ENCODE assay signal across 27 mouse cellular contexts in the genomic region with DNA sequence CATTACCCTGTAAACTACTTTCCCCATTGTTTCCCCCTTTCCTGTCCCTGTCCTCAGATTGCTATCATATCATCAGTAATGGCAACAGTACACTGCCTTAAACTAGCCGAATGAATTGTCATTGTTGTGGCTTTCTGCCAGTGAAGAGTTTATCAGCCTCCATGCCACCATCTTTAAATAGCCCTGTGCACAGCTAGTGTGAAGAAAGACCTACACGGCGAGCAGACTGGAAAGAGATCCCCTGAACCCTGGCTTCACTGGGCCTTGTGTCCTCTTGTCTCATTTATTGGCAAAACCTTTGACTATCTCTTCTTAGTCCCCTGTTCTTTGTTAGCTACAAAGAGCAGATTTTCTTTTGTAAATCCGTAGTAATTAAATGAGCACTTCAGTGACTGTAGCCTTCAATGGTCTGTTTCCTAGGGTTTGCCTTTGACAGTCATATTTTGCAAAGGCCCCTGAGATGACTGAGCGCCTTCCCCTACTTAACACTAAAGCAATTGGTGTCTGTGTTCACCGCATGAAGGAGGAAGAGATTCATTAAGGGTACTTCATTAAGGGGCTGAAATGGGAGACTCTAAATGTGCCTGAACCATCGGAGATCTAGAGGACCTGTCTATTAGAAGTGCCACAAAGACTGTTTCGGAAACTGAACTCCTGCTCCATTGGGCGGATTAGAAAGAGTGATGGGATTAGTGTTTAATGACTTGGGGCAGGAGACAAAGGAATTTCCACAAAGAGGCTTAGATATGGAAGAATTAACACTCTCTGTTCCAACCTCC.
DNase-seq lines count a peak whose midpoint lies in the region; ATAC-seq and TF ChIP-seq lines count a peak whose summit lies in the region.
"Had no signal": no experiment of that assay in that cellular context is flagged by ENCODE, and none has a peak within 500 bp of the region (broad histone marks: within the 10 kb centered on the region; RNA-seq: fewer than 3 reads in every experiment).

No protein-coding gene starts in this region.

- H3K27me3 ChIP-seq in forebrain, embryonic 12.5 days = peaks cover 61% of the 10 kb centered on the region
- no peaks in the 10 kb centered on the region for H3K27me3 ChIP-seq in forebrain, postnatal 0 days (ENCODE audit: insufficient read depth, low read length)
- H3K27me3 ChIP-seq in midbrain, embryonic 12.5 days = peaks cover 49% of the 10 kb centered on the region
- H3K27me3 ChIP-seq: hindbrain, embryonic 13.5 days; limb, embryonic 12.5 days; liver, embryonic 15.5 days; neural tube, embryonic 13.5 days had no signal

- H3K4me2 ChIP-seq in forebrain, embryonic 12.5 days = no peak overlapping the region
- H3K4me2 ChIP-seq in forebrain, postnatal 0 days (ENCODE audit: low read depth) = no peak overlapping the region
- no peak overlapping the region for H3K4me2 ChIP-seq in midbrain, embryonic 12.5 days (replicated peaks)
- H3K4me2 ChIP-seq: embryonic facial prominence, embryonic 12.5 days; heart, embryonic 11.5 days; hindbrain, embryonic 13.5 days; limb, embryonic 12.5 days; liver, embryonic 15.5 days; lung, embryonic 14.5 days; neural tube, embryonic 13.5 days had no signal

- no peak overlapping the region for H3K27ac ChIP-seq in forebrain, embryonic 12.5 days
- no peak overlapping the region for H3K27ac ChIP-seq in forebrain, postnatal 0 days (ENCODE audit: low read depth, low read length)
- no peak overlapping the region for H3K27ac ChIP-seq in midbrain, embryonic 12.5 days (replicated peaks)
- H3K27ac ChIP-seq: embryonic facial prominence, embryonic 12.5 days; hindbrain, embryonic 13.5 days; limb, embryonic 12.5 days; liver, embryonic 15.5 days; neural tube, embryonic 13.5 days had no signal

- intact Hi-C loops in left cerebral cortex, postnatal 4 days (cut with DNase I) = no loop called here

- H3K36me3 ChIP-seq in forebrain, embryonic 12.5 days (replicated peaks) = no peaks in the 10 kb centered on the region
- H3K36me3 ChIP-seq in forebrain, postnatal 0 days (ENCODE audit: insufficient read depth) = no peaks in the 10 kb centered on the region
- H3K36me3 ChIP-seq in midbrain, embryonic 12.5 days = no peaks in the 10 kb centered on the region
- H3K36me3 ChIP-seq: embryonic facial prominence, embryonic 12.5 days; G1E; hindbrain, embryonic 13.5 days; limb, embryonic 12.5 days; liver, embryonic 15.5 days; neural tube, embryonic 13.5 days had no signal

- H3K4me3 ChIP-seq in forebrain, embryonic 12.5 days (replicated peaks) = no peak overlapping the region
- no peak overlapping the region for H3K4me3 ChIP-seq in forebrain, postnatal 0 days (ENCODE audit: low read depth, low read length)
- H3K4me3 ChIP-seq in midbrain, embryonic 12.5 days = no peak overlapping the region
- H3K4me3 ChIP-seq: embryonic facial prominence, embryonic 12.5 days; hindbrain, embryonic 13.5 days; limb, embryonic 12.5 days; liver, embryonic 15.5 days; neural tube, embryonic 13.5 days had no signal

- no peaks in the 10 kb centered on the region for H3K9me3 ChIP-seq in forebrain, embryonic 12.5 days
- H3K9me3 ChIP-seq in forebrain, postnatal 0 days (ENCODE audit: low read length) = no peaks in the 10 kb centered on the region
- H3K9me3 ChIP-seq in midbrain, embryonic 12.5 days = no peaks in the 10 kb centered on the region
- H3K9me3 ChIP-seq: embryonic facial prominence, embryonic 12.5 days; G1E; hindbrain, embryonic 13.5 days; limb, embryonic 12.5 days; liver, embryonic 15.5 days; neural tube, embryonic 13.5 days had no signal

- WGBS in forebrain, embryonic 12.5 days = 7% methylated on average over 9 of the region's 9 CpGs
- 21% methylated on average over 9 of the region's 9 CpGs for WGBS in forebrain, postnatal 0 days
- WGBS in midbrain, embryonic 12.5 days = 9% methylated on average over 9 of the region's 9 CpGs

- H3K4me1 ChIP-seq in forebrain, embryonic 12.5 days = peaks cover 18% of the 10 kb centered on the region
- H3K4me1 ChIP-seq in forebrain, postnatal 0 days (ENCODE audit: insufficient read depth) = no peaks in the 10 kb centered on the region
- H3K4me1 ChIP-seq in midbrain, embryonic 12.5 days = peaks cover 16% of the 10 kb centered on the region
- H3K4me1 ChIP-seq: embryonic facial prominence, embryonic 12.5 days; hindbrain, embryonic 13.5 days; liver, embryonic 15.5 days; neural tube, embryonic 13.5 days had no signal

- TF ChIP-seq CTCF in forebrain, postnatal 0 days (IDR thresholded peaks at IDR 0.05; ENCODE audit: low read depth) = no peak

- H3K9ac ChIP-seq in forebrain, embryonic 12.5 days = no peak overlapping the region
- no peak overlapping the region for H3K9ac ChIP-seq in forebrain, postnatal 0 days
- H3K9ac ChIP-seq in midbrain, embryonic 12.5 days (replicated peaks) = no peak overlapping the region
- H3K9ac ChIP-seq: embryonic facial prominence, embryonic 12.5 days; hindbrain, embryonic 13.5 days; limb, embryonic 12.5 days; liver, embryonic 15.5 days; lung, embryonic 14.5 days; neural tube, embryonic 13.5 days had no signal

- DNase-seq in forebrain, postnatal 0 days = no peak
- DNase-seq in embryo, embryonic 9.5 days (ENCODE audit: extremely low spot score) = peak; percentile 27
- DNase-seq in retina, embryonic 14.5 days (ENCODE audit: low spot score) = peak; percentile 49
- no peak for DNase-seq in cerebellum, postnatal 14 days
- DNase-seq in gastrocnemius, adult 8-10 months (ENCODE audit: low spot score in 2 of 2) = no peak
- no peak for DNase-seq in left cerebral cortex, postnatal 4 days
- DNase-seq: adrenal gland, adult 8-10 months; cerebellum, adult 8-10 months; cerebellum, postnatal 36 days; gastrocnemius, postnatal 10 days; heart, postnatal 36 days; kidney, adult 9 months; kidney, postnatal 10 days; lung, postnatal 14 days; right cerebral cortex, postnatal 14 days; thymus, postnatal 14 days had no signal

- peak; percentile 63; the same call in 1 of the 2 replicates for ATAC-seq in forebrain, embryonic 12.5 days (ENCODE audit: low FRiP score)
- no peak for ATAC-seq in forebrain, postnatal 0 days
- peak; percentile 82 for ATAC-seq in midbrain, embryonic 12.5 days (ENCODE audit: low FRiP score, low read depth)
- ATAC-seq: intestine, postnatal 0 days had no signal

Comparison
In these comparisons a context has a peak if more than half of its experiments do, and no peak if none do; other contexts are left out.
1. DNase-seq: peak in embryo, embryonic 9.5 days (single experiment) and retina, embryonic 14.5 days (single experiment); none in forebrain, postnatal 0 days (single experiment), cerebellum, postnatal 14 days (0 of 2), gastrocnemius, adult 8-10 months (0 of 2) and left cerebral cortex, postnatal 4 days (single experiment).